Mouse (Mus musculus): Measurements from ENCODE around the gene Dok5.

The Dok5 gene

GRCm38 (mm10) chr2:170802984-170803383 is 71.4 kb downstream of the Dok5 start:
- DNase-seq (ENCODE audit: low read depth) = no peak

- DNase-seq (ENCODE audit: low read depth) = no peak
These were observed 76.1 kb downstream of the Dok5 start for GRCm38 (mm10) chr2:170807555-170808258.

GRCm38 (mm10) chr2:170808259-170808789 is 76.7 kb downstream of the Dok5 start:
- DNase-seq (ENCODE audit: low read depth) = no peak

- no peak for DNase-seq (ENCODE audit: low read depth)
These were observed 79.7 kb downstream of the Dok5 start for GRCm38 (mm10) chr2:170811356-170811755.

- no peak for DNase-seq (ENCODE audit: low read depth)
These were observed 84.7 kb downstream of the Dok5 start for GRCm38 (mm10) chr2:170816302-170816701.

- no peak for DNase-seq (ENCODE audit: low read depth)
These were observed 85.6 kb downstream of the Dok5 start for GRCm38 (mm10) chr2:170817112-170817703.

- no peak for DNase-seq (ENCODE audit: low read depth)
These were observed 95.3 kb downstream of the Dok5 start for GRCm38 (mm10) chr2:170826821-170827441.

GRCm38 (mm10) chr2:170828757-170829156 is 97.2 kb downstream of the Dok5 start:
- DNase-seq (ENCODE audit: low read depth) = no peak

GRCm38 (mm10) chr2:170829191-170829611 is 97.6 kb downstream of the Dok5 start:
- DNase-seq (ENCODE audit: low read depth) = no peak

GRCm38 (mm10) chr2:170829988-170830387 is 98.4 kb downstream of the Dok5 start:
- no peak for DNase-seq (ENCODE audit: low read depth)

- DNase-seq (ENCODE audit: low read depth) = no peak
These were observed 105.3 kb downstream of the Dok5 start for GRCm38 (mm10) chr2:170836862-170837261.

- DNase-seq (ENCODE audit: low read depth) = no peak
These were observed 105.8 kb downstream of the Dok5 start for GRCm38 (mm10) chr2:170837363-170837762.

GRCm38 (mm10) chr2:170837824-170838557 is 106.4 kb downstream of the Dok5 start:
- no peak for DNase-seq (ENCODE audit: low read depth)

GRCm38 (mm10) chr2:170841441-170841965 is 109.9 kb downstream of the Dok5 start:
- no peak for DNase-seq (ENCODE audit: low read depth)

GRCm38 (mm10) chr2:170845511-170845910 is 113.9 kb downstream of the Dok5 start:
- no peak for DNase-seq (ENCODE audit: low read depth)

- DNase-seq (ENCODE audit: low read depth) = no peak
These were observed 118.5 kb downstream of the Dok5 start for GRCm38 (mm10) chr2:170850058-170850457.

GRCm38 (mm10) chr2:170852337-170852736 is 120.7 kb downstream of the Dok5 start:
- no peak for DNase-seq (ENCODE audit: low read depth)

GRCm38 (mm10) chr2:170855210-170855609 is 123.6 kb downstream of the Dok5 start:
- no peak for DNase-seq (ENCODE audit: low read depth)

GRCm38 (mm10) chr2:170856085-170856484 is 124.5 kb downstream of the Dok5 start:
- no peak for DNase-seq (ENCODE audit: low read depth)

GRCm38 (mm10) chr2:170857507-170857906 is 125.9 kb downstream of the Dok5 start:
- no peak for DNase-seq (ENCODE audit: low read depth)

GRCm38 (mm10) chr2:170858640-170859039 is 127.0 kb downstream of the Dok5 start:
- no peak for DNase-seq (ENCODE audit: low read depth)

- no peak for DNase-seq (ENCODE audit: low read depth)
These were observed 129.0 kb downstream of the Dok5 start for GRCm38 (mm10) chr2:170860576-170860975.

All from induced T-regulatory cell, adult 2 months (primary cell).